Mouse (Mus musculus) C2C12 (cell line): ENCODE measurements around the gene Rasgef1a.

Experiments
- CEBPB ChIP-seq: IDR thresholded peaks from one replicate; pipeline ENCODE4 v1.6.1; 2011; ENCODE audit warnings: low read depth, mild to moderate bottlenecking, control low read depth, moderate library complexity
- CTCF ChIP-seq: IDR thresholded peaks from one replicate; pipeline ENCODE4 v1.5.1; 2011; ENCODE audit not compliant: control insufficient read depth, insufficient read depth, insufficient read length
- FOSL1 ChIP-seq: IDR thresholded peaks from one replicate; pipeline ENCODE4 v1.8.0; 2011; ENCODE audit warnings: mild to moderate bottlenecking, low read length; ENCODE audit not compliant: poor library complexity, insufficient read depth, severe bottlenecking
- MAX ChIP-seq: IDR thresholded peaks from one replicate; pipeline ENCODE4 v1.6.1; 2011; ENCODE audit warnings: mild to moderate bottlenecking, control low read depth
- MYOD1 ChIP-seq: IDR thresholded peaks from one replicate; pipeline ENCODE4 v1.6.1; 2011; ENCODE audit warnings: low read depth; ENCODE audit not compliant: control insufficient read depth, insufficient read length
- MYOG ChIP-seq: IDR thresholded peaks from one replicate; pipeline ENCODE4 v1.6.1; 2011; ENCODE audit not compliant: control insufficient read depth, insufficient read length; ENCODE audit errors: extremely low read depth
- USF1 ChIP-seq: IDR thresholded peaks from one replicate; pipeline ENCODE4 v1.6.1; 2011; ENCODE audit warnings: low read depth, mild to moderate bottlenecking, control low read depth, moderate library complexity

- TF ChIP-seq CTCF (no peak), MAX (no peak), MYOG (no peak), MYOD1 (no peak), USF1 (no peak), CEBPB (no peak), FOSL1 (no peak)
Measured at GRCm38 (mm10) chr6:118076256-118076655, 65.0 kb downstream of the Rasgef1a start.
